Mouse (Mus musculus): ENCODE data around the gene Trim44.
A peak's percentile ranks its signal among the peaks of the same experiment; 100 is the strongest.

Trim44 gene

DNA sequence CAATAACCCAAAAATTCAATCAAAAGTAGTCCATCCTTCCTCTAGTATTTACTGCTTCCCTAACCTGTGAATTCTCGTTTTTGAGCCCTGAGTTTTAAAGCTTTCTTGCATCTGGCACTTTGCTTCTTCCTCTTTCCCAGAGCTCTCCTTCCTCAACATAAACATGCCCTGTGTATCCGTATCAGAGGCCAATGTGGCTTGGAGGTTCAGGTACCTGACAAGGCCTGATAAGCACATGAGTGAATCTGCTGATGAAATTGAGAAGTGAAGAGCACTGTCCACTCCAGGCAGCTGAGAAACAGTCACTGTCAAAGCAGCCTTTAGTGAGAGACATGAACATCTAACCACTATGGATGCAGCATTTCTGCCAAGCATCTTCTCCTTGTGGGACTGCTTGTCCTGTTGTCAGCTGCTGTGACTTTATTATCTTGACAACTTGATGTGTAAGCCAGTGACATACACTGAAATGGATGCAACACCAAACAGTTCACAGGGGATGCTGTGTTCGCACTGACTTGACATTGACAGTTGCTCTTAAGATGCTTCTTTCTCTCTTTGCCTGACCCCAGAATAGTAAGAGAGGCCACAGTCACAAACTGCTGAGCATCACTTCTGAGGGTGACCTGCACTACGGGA is 42.9 kb downstream of the Trim44 start:
- no peak for DNase-seq

DNA sequence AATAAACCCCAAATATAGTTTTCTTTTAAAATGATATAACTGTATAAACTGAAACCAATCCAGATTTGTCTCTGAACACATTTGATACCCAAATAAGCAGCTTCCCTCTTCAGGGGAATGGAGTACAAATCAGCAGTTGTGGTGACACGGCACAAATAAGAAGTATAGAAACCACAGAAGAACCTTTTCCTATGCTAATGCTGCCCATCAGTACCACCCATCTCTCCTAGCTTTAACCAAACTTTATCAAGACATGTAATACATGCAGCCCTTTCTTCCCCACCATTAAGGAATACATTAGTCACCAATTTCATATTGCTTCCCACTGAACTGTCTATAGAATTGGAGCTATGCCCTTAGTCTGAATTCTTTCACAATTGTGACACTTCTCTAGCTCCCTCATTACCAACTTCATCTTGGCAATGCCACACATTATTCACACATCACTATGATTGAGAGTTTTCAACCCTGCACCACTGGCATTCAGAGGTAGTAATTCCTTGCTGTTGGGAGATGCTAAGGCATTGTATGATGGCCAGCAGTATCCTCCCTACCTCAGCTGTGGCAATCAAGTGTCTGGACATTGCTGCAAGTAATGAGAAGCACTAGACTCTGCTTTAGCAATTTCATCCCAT is 44.6 kb downstream of the Trim44 start:
- DNase-seq = no peak

- no peak for DNase-seq
These were observed 45.4 kb downstream of the Trim44 start for GRCm38 (mm10) chr2:102362266-102362665.

DNA sequence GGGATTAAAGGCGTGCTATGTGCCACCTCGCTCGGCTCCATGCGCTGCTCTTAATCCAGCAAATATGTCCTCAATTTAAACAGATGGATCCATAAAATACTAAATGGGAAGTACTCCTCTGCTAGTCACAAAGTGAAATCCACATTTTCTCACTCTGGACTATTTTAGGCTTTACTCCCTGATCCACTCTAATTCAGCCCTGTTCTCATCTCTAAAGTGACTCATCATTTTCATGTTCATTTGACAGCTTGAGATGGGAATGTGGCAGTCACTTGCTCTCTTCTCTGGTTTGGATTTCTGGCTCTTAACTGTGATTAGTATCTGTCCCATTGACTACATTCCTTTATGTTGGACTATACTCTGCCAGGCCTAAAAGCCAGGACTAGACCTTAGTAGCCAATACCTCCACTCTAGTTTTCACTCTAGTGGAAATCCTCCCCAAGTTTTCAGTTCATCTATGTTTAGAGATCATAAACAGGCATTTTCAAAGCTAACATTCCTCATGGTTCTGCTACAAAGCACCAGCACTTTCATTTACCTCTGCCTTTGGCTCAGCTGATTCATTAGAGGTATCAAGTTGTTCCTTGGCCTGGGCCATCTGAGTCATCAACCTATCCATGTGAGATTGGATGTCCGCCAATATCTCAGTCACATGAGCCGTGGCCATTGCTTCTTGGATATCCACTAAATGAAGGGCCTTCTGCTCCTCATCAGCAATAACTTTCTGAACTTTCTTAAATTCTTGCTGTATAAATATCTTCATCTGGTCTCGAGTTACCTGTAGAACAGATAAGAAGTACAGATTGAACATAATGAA is 50.5 kb downstream of the Trim44 start:
- DNase-seq = no peak

GRCm38 (mm10) chr2:102354076-102354475 is 53.6 kb downstream of the Trim44 start:
- DNase-seq = no peak

DNA sequence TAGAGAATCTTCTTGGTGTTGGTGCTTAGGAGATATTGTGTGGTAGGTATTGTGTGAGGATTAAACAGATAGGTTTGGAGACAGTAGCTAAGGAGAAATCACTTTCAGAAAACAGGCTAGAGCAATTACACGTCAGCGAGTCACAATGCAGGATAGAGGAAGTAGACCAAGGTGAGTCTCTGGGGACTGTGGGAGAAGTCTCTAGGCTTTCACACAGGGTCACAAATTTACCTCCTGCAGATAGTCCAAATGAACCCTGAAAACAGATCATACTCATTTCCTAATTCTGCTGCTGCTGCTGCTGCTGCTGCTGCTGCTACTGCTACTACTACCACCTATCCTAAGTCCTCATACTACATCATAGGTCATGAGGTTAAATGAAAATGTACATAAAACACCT is 66.2 kb downstream of the Trim44 start:
- no peak for DNase-seq

- no peak for DNase-seq
These were observed 70.8 kb downstream of the Trim44 start for GRCm38 (mm10) chr2:102336816-102337215.

- no peak for DNase-seq
These were observed 75.7 kb downstream of the Trim44 start for GRCm38 (mm10) chr2:102331932-102332331.

GRCm38 (mm10) chr2:102331092-102331491 is 76.5 kb downstream of the Trim44 start:
- no peak for DNase-seq

DNA sequence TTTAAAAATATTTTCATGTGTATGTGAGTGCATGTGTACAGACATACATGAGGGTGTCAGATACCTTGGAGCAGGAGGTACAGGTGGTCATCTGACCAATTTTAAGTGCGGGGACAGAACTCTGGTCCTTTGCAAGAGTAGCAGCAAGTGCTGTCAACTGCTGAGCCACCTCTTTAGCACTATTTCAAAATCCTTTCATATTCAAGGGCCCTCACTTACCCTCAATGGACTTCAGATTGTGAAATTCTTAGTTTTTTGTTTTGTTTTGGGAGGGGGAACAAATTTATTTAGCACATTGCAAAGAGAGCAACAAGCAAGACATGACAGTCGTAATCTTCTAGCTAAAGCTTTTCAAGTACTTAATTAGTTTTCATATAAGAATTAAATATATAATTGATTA is 81.7 kb downstream of the Trim44 start:
- no peak for DNase-seq

- DNase-seq = no peak
These were observed 83.3 kb downstream of the Trim44 start for GRCm38 (mm10) chr2:102324336-102324735.

DNA sequence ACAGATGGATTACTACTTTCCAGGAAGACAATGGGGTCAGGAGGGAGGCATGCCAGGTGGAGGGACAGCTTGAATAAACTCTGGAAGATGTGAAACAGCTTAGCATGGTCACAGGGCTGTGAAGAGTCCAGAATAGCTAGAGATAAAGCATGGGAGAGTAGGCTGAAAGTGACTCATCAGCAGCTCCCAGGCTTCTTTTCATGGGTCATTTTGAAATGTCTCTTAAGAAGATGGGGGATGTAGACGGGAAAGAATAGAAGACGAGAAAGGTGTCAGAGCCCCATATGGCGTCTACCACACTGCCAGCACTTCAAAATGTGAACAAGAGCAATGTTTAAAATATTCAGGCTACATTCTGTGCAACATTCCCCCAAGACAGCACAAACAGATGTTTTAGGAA is 91.1 kb downstream of the Trim44 start:
- DNase-seq = no peak

GRCm38 (mm10) chr2:102315153-102315552 is 92.5 kb downstream of the Trim44 start:
- no peak for DNase-seq

DNA sequence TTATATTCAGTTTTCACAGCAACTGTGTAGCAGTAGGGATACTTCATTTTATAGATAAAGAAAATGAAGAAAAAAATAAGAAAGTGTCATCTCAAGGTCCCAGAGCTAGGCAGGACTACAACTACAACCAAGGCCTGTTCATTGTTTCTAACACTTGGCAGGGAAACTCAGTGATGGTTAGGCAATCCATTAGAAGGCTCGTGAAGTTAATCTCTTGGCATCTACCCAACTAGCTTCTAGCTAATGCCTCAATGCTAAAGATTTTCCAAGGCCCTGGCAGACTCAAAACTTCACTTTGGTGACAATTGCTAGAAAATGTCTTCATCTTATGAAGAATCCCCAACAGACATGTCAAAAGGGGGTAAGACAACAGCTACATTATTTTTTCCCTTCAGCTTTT is 93.0 kb downstream of the Trim44 start:
- no peak for DNase-seq

DNA sequence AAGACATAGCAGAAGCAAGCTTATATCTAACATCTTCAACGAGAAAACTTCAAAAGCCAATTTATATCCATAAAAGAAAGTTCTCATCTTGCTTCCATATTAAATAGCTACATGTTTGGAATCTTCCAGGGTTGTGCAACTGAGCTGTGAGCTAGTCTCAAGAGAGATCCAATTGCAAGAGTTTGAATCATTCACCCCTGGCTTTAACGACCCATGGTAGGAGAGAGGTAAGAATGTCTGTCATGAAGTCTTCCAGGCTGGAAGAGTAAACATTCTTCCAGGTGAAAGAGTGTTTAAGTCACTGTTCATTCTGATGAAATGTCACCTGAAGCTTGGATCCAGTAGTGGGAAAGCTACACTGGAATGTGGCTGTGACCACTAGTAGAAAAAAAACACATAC is 93.6 kb downstream of the Trim44 start:
- no peak for DNase-seq

DNA sequence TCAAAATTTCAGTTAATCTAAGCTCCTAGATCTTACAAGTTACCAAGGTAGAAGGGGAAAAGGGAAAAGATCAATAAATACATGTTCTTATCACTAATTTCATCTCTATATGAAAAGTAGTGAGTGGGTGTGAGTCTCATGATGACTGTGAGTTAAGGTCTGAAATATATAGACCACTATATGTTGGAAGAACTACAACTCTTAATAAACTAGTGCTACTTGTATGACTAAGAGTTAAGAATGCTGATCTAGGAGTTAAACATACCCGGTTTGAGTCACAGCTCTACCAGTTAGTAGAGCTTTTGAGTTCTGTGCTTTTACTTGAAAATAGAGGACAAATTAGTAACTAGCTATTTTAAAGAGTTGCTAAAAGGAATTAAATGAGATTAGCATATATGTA is 94.7 kb downstream of the Trim44 start:
- DNase-seq = no peak

DNA sequence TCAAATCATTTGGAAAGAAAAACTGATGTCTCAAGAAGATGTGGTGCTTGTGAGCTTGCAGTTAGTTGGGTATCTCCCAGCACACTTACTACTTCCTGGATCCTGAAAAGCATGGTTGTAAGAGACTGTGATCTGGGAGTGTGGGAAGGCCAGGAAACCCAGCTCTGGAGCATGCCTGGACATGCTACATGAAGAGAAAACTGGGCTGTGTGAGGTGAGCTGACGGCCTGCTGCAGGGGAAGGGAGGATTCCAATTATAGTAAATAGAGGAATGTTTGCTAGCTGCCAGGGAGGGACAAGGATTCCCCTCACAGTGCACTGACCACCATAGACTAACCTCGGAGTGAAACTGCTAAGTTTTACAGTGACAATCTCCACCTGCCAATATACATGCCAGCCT is 104.4 kb downstream of the Trim44 start:
- no peak for DNase-seq

GRCm38 (mm10) chr2:102302532-102302931 is 105.1 kb downstream of the Trim44 start:
- DNase-seq = no peak

DNA sequence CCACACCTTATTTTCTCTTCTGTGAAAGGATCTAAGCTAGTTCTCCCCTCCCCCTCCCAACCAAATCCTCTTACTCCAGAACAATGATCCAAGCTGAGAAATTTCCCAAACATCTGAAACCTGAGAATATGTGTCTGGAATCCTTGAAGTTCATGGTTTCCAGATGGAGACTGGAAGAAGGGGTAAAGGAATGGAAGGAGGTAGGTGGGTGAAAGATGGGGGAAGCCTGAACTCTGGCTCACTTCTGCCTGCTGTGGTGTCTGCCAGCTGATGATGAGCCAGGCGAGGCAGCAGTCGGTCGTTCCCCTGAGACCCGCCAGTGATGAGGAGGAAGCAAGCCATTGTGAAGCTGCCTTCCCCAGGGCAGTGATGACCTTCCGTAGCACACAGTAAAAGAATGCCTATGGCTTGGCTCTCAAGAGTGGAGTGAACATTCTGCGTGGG is 112.8 kb downstream of the Trim44 start:
- DNase-seq = peak; percentile 32

GRCm38 (mm10) chr2:102293181-102293580 is 114.4 kb downstream of the Trim44 start:
- no peak for DNase-seq

- DNase-seq = no peak
These were observed 115.6 kb downstream of the Trim44 start for GRCm38 (mm10) chr2:102292051-102292450.

DNA sequence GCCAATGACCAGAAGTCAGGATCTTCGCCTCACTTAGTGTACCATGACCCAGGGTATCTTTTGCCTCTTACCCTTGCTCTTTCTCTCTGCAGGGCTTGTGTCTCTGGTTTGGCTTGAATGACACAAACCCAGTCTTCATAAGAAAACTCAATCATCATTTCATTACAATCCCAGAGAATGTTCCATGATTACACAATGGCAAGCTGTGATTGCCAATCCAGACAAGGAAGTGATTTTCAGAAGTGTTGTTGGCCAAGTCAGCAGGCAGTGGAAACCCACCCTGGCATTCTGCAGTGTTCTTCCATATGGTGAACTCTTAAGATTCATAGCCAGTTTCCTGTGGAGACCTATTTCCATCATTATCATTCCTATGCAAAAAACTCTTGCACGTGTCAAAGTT is 116.1 kb downstream of the Trim44 start:
- no peak for DNase-seq

DNA sequence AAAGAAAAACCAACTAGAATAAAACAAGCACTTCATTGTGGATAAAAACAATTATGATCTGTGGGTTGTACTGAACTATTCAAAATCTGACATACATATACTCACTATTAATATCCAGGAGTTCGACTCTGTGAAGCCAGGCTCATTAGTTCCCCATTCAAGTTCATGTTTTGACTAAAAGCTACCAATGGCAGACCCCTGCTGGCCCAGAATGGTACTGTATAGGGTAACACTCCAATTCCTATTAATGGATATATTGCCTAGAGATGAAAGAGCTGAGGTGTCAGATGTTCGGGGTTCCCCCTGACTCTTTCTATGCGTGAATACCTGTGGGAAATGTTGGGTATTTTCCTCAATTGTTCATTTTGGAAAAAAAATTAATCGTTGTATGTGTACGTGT is 117.6 kb downstream of the Trim44 start:
- DNase-seq = peak; percentile 77

GRCm38 (mm10) chr2:102288676-102289075 is 119.0 kb downstream of the Trim44 start:
- DNase-seq = no peak

Measured in lung, postnatal 14 days (tissue).